Mouse (Mus musculus) liver, postnatal 0 days (tissue): Measurements from ENCODE around the gene Rnase2b. TPM values are rescaled to one million over a fixed set of nuclear protein-coding genes. Genes with fewer than 3 reads are reported as not detected.
"Not testable (repeated sequence)": the region's sequence is repeated elsewhere in the genome, so short reads cannot be mapped to it uniquely, and the experiment has no call there.

Experiments used
- ATAC-seq: fragments of 200-750 bp; cut with Nextera tagmentation; 2 replicates; pipeline ENCODE4 v1.8.0; 2017; ENCODE audit warnings: mild to moderate bottlenecking, moderate library complexity
- DNase-seq: peaks from one replicate; pipeline ENCODE4 v3.0.0-alpha.2; 2016
- H3K27ac ChIP-seq: fragments of 300-500 bp; sonication (generic); 2 replicates; pipeline ENCODE4 v1.5.1; 2014; ENCODE audit warnings: antibody characterized with exemption, moderate library complexity, mild to moderate bottlenecking, low read depth
- H3K27me3 ChIP-seq: fragments of 300-500 bp; sonication (generic); 2 replicates; pipeline ENCODE4 v1.6.1; 2014; ENCODE audit warnings: low read length, control low read depth, mixed read lengths; ENCODE audit not compliant: insufficient read depth
- H3K36me3 ChIP-seq: fragments of 300-500 bp; sonication (generic); replicated peaks from 2 replicates; pipeline ENCODE4 v1.6.1; 2014; ENCODE audit warnings: mild to moderate bottlenecking, control low read depth, low read length, moderate library complexity, mixed read lengths; ENCODE audit not compliant: insufficient read depth
- H3K4me1 ChIP-seq: fragments of 300-500 bp; sonication (generic); 2 replicates; pipeline ENCODE4 v1.6.1; 2014; ENCODE audit warnings: antibody characterized with exemption, mild to moderate bottlenecking, control low read depth; ENCODE audit not compliant: insufficient read depth
- H3K4me2 ChIP-seq: fragments of 300-500 bp; sonication (generic); 2 replicates; pipeline ENCODE4 v1.6.1; 2014; ENCODE audit warnings: low read depth, mild to moderate bottlenecking, low read length, moderate library complexity, mixed read lengths
- H3K4me3 ChIP-seq: fragments of 300-500 bp; sonication (generic); 2 replicates; pipeline ENCODE4 v1.5.1; 2014; ENCODE audit warnings: low read depth, low read length
- H3K9ac ChIP-seq: fragments of 300-500 bp; sonication (generic); replicated peaks from 2 replicates; pipeline ENCODE4 v1.6.1; 2014; ENCODE audit warnings: mild to moderate bottlenecking, moderate library complexity
- H3K9me3 ChIP-seq: fragments of 300-500 bp; sonication (generic); 2 replicates; pipeline ENCODE4 v1.6.1; 2016; ENCODE audit warnings: mild to moderate bottlenecking, control low read depth, low read length, mixed read lengths
- CTCF ChIP-seq: sonication (generic); IDR thresholded peaks from 2 replicates; pipeline ENCODE4 v1.5.1; 2016; ENCODE audit warnings: antibody characterized with exemption, low read depth
- EP300 ChIP-seq: IDR thresholded peaks from 2 replicates; pipeline ENCODE4 v1.6.1; 2016; ENCODE audit warnings: antibody characterized with exemption, low read depth, mild to moderate bottlenecking
- WGBS: fragments of 180-500 bp; shearing (Covaris S2); extraction: QIAGEN DNeasy Blood & Tissue Kit; methylation state at CpG from one replicate; pipeline ENCODE4 v1.1.7; 2014; ENCODE audit not compliant: insufficient replicate concordance; 5-methylcytosine and 5-hydroxymethylcytosine counted together
- polyA plus RNA-seq: library from polyadenylated mRNA; unstranded; fragments of >200 nt; fragmentation: Nextera tagmentation; extraction: Ambion mirVana; gene quantifications from 2 replicates; pipeline ENCODE4 v1.2.1, GENCODE M21; 2015

The Rnase2b gene
- not detected in 2 replicates for polyA plus RNA-seq

- not testable (repeated sequence) for H3K36me3 ChIP-seq, H3K9me3 ChIP-seq, H3K4me3 ChIP-seq, ATAC-seq, H3K27ac ChIP-seq, H3K9ac ChIP-seq, H3K4me2 ChIP-seq, H3K27me3 ChIP-seq, H3K4me1 ChIP-seq, DNase-seq
- WGBS: 78% methylated on average over 3 of the region's 3 CpGs
Measured at GRCm38 (mm10) chr14:51161976-51162375, at the start of gene Rnase2b. Rnase2b (plus strand) TSS chr14:51162260.

- no peaks in the 10 kb centered on the region for H3K36me3 ChIP-seq
- H3K4me2 ChIP-seq: no peak overlapping the region
- H3K9ac ChIP-seq: no peak overlapping the region
- H3K27ac ChIP-seq: no peak overlapping the region
- TF ChIP-seq EP300 (no peak), CTCF (no peak)
- no peaks in the 10 kb centered on the region for H3K4me1 ChIP-seq
- DNase-seq (no peak), ATAC-seq (no peak)
- H3K4me3 ChIP-seq: no peak overlapping the region
- H3K27me3 ChIP-seq: no peaks in the 10 kb centered on the region
- WGBS: 56% methylated on average over 9 of the region's 9 CpGs
- H3K9me3 ChIP-seq: no peaks in the 10 kb centered on the region
Measured at GRCm38 (mm10) chr14:51113476-51113875, 48.6 kb upstream of the Rnase2b start.

- DNase-seq: no peak
- no peaks in the 10 kb centered on the region for H3K4me1 ChIP-seq
- no peak for ATAC-seq
- H3K4me3 ChIP-seq: no peak within 1 kb of the TSS
- no peak within 1 kb of the TSS for H3K27ac ChIP-seq
- no peaks in the 10 kb centered on the region for H3K36me3 ChIP-seq
- TF ChIP-seq CTCF: no peak
- TF ChIP-seq EP300: no peak
- no peaks in the 10 kb centered on the region for H3K27me3 ChIP-seq
- 63% methylated on average over 12 of the region's 12 CpGs for WGBS
- H3K9me3 ChIP-seq: peaks cover under 1% of the 10 kb centered on the region; the same call in 1 of the 2 replicates
- no peak within 1 kb of the TSS for H3K4me2 ChIP-seq
- no peak within 1 kb of the TSS for H3K9ac ChIP-seq
Measured at GRCm38 (mm10) chr14:51113916-51114560, 48.0 kb upstream of the Rnase2b start, which contains the start of gene Eddm3b. Eddm3b (plus strand) TSS chr14:51114426.

- no peak overlapping the region for H3K9ac ChIP-seq
- H3K27me3 ChIP-seq: no peaks in the 10 kb centered on the region
- no peak overlapping the region for H3K4me2 ChIP-seq
- H3K9me3 ChIP-seq: no peaks in the 10 kb centered on the region
- no peak for ATAC-seq
- WGBS: 83% methylated on average over 6 of the region's 6 CpGs
- H3K4me3 ChIP-seq: no peak overlapping the region
- no peak overlapping the region for H3K27ac ChIP-seq
- TF ChIP-seq CTCF (no peak), EP300 (no peak)
- no peak for DNase-seq
- peaks cover 33% of the 10 kb centered on the region for H3K4me1 ChIP-seq
- H3K36me3 ChIP-seq: no peaks in the 10 kb centered on the region
Measured at GRCm38 (mm10) chr14:51125684-51126083, 36.4 kb upstream of the Rnase2b start.

- ATAC-seq (peak; percentile 83), DNase-seq (peak; percentile 77)
- Histone ChIP-seq H3K27me3 (no peaks in the 10 kb centered on the region), H3K4me2 (peak overlapping the region; percentile 36), H3K9ac (no peak overlapping the region), H3K4me1 (peaks cover 50% of the 10 kb centered on the region), H3K9me3 (no peaks in the 10 kb centered on the region), H3K27ac (peak overlapping the region; percentile 85), H3K36me3 (no peaks in the 10 kb centered on the region), H3K4me3 (no peak overlapping the region)
- TF ChIP-seq CTCF: peak; percentile 25
- TF ChIP-seq EP300: no peak
- WGBS: 44% methylated on average over 2 of the region's 2 CpGs
Measured at GRCm38 (mm10) chr14:51127648-51128258, 34.3 kb upstream of the Rnase2b start.

GRCm38 (mm10) chr14:51128775-51129623 is 33.1 kb upstream of the Rnase2b start:
- Histone ChIP-seq H3K27me3 (no peaks in the 10 kb centered on the region), H3K4me1 (peaks cover 50% of the 10 kb centered on the region), H3K9ac (peak overlapping the region; percentile 52), H3K36me3 (no peaks in the 10 kb centered on the region), H3K4me3 (peak overlapping the region; percentile 35), H3K9me3 (no peaks in the 10 kb centered on the region), H3K27ac (peak overlapping the region; percentile 85), H3K4me2 (peak overlapping the region; percentile 66)
- no peak for ATAC-seq
- no peak for DNase-seq
- 37% methylated on average over 9 of the region's 9 CpGs for WGBS
- TF ChIP-seq CTCF (no peak), EP300 (no peak)
